Mouse (Mus musculus) stomach, embryonic 16.5 days (tissue): ENCODE measurements at regions not wholly inside any gene's neighbourhood (a gene's known extent, or its start where the extent isn't known, plus 50 kb on each side); places are given as distances from the start of the nearest gene placed in this dataset.

Experiments
- ATAC-seq: fragments of 200-750 bp; cut with Nextera tagmentation; 2 replicates; pipeline ENCODE4 v1.8.0; 2017; ENCODE audit warnings: moderate number of reproducible peaks, moderate TSS enrichment; ENCODE audit not compliant: insufficient read depth, low FRiP score
- H3K27ac ChIP-seq: fragments of 300-500 bp; sonication (generic); 2 replicates; pipeline ENCODE4 v1.5.1; 2014; ENCODE audit warnings: low read length
- H3K27me3 ChIP-seq: fragments of 300-500 bp; sonication (generic); 2 replicates; pipeline ENCODE4 v1.6.1; 2014; ENCODE audit warnings: low read length, control low read depth, mixed read lengths; ENCODE audit not compliant: control insufficient read depth, insufficient read depth
- H3K36me3 ChIP-seq: fragments of 300-500 bp; sonication (generic); 2 replicates; pipeline ENCODE4 v1.6.1; 2014; ENCODE audit warnings: low read length; ENCODE audit not compliant: control insufficient read depth, insufficient read depth
- H3K4me1 ChIP-seq: fragments of 300-500 bp; sonication (generic); 2 replicates; pipeline ENCODE4 v1.6.1; 2014; ENCODE audit warnings: low read length, control low read depth, mixed read lengths; ENCODE audit not compliant: control insufficient read depth, insufficient read depth
- H3K4me2 ChIP-seq: fragments of 300-500 bp; sonication (generic); 2 replicates; pipeline ENCODE4 v1.6.1; 2014; ENCODE audit warnings: low read depth, low read length, mixed read lengths
- H3K4me3 ChIP-seq: fragments of 300-500 bp; sonication (generic); replicated peaks from 2 replicates; pipeline ENCODE4 v1.5.1; 2014; ENCODE audit warnings: mild to moderate bottlenecking, low read length
- H3K9ac ChIP-seq: fragments of 300-500 bp; sonication (generic); 2 replicates; pipeline ENCODE4 v1.6.1; 2014; ENCODE audit warnings: low read length
- H3K9me3 ChIP-seq: fragments of 300-500 bp; sonication (generic); replicated peaks from 2 replicates; pipeline ENCODE4 v1.6.1; 2016; ENCODE audit warnings: low read length, control low read depth; ENCODE audit not compliant: control insufficient read depth
- WGBS: fragments of 180-500 bp; shearing (Covaris S2); extraction: QIAGEN DNeasy Blood & Tissue Kit; methylation state at CpG from one replicate; pipeline ENCODE4 v1.1.7; 2014; 5-methylcytosine and 5-hydroxymethylcytosine counted together

DNA sequence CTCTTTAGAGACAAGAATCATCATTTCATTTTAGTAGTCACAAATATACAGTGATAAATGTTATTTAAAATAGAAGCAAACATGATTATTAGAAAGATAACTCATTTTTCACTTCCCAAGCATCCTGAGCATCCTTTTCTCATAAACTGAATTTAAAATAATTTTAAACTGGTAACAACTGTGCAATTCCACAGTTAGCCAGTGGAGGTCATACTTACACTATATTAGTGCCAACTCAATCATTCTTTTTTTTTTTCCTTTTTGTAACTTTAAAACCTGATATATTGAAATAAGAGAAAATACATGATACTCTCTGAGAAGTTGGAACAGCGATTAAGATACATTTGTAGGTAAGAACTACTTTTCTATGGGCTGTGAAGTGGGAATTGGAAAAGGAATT, 113.2 kb upstream of the Gm17509 start:
- no peak for ATAC-seq
- Histone ChIP-seq H3K4me2 (no peak overlapping the region), H3K4me3 (no peak overlapping the region), H3K4me1 (no peaks in the 10 kb centered on the region), H3K36me3 (no peaks in the 10 kb centered on the region), H3K9me3 (no peaks in the 10 kb centered on the region), H3K27ac (no peak overlapping the region), H3K27me3 (no peaks in the 10 kb centered on the region), H3K9ac (no peak overlapping the region)
- WGBS, result 18% methylated on average over 1 of the region's 1 CpGs

- Histone ChIP-seq H3K9me3 (no peaks in the 10 kb centered on the region), H3K4me1 (no peaks in the 10 kb centered on the region), H3K4me3 (no peak overlapping the region), H3K27me3 (no peaks in the 10 kb centered on the region), H3K4me2 (no peak overlapping the region), H3K36me3 (no peaks in the 10 kb centered on the region), H3K9ac (no peak overlapping the region), H3K27ac (no peak overlapping the region)
- WGBS, result 83% methylated on average over 5 of the region's 5 CpGs
- ATAC-seq, result no peak
Measured at GRCm38 (mm10) chr13:117334539-117334938, 113.7 kb upstream of the Gm17509 start.

DNA sequence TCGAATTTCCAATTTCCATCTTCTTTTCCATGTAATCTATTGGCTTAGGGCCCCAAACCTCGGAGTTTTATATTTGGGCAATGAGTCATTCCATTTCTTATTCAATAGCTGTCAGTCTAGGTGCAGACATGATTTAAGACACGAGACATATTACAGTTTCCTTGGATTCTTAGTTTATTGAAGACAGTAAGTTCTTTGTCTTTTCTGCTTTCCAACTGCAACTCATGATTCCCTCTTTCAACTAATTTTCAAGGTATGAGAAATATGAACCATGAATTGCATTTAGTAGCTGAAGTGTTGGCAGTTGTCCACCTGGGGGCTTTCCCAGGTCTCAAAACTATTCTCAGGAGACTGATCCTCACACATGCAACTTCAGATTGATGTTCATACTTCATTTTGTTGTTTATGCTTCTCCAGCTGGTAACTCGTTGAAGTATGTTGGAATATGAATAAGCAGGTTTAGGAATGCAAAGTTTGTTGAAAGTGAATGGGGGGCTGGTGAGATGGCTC, 160.3 kb upstream of the Gm17509 start:
- Histone ChIP-seq H3K4me3 (no peak overlapping the region), H3K9ac (no peak overlapping the region)

GRCm38 (mm10) chr13:117383480-117384137, 162.7 kb upstream of the Gm17509 start:
- H3K9me3 ChIP-seq, result no peaks in the 10 kb centered on the region
- WGBS, result 80% methylated on average over 12 of the region's 12 CpGs

More for the DNA sequence above, 160.3 kb upstream of the Gm17509 start:
- no peaks in the 10 kb centered on the region for H3K36me3 ChIP-seq
- 61% methylated on average over 4 of the region's 4 CpGs for WGBS
- no peak for ATAC-seq
- H3K4me2 ChIP-seq, result no peak overlapping the region
- H3K27me3 ChIP-seq, result no peaks in the 10 kb centered on the region
- no peaks in the 10 kb centered on the region for H3K9me3 ChIP-seq
- no peaks in the 10 kb centered on the region for H3K4me1 ChIP-seq
- no peak overlapping the region for H3K27ac ChIP-seq

GRCm38 (mm10) chr13:117390287-117390686, 169.4 kb upstream of the Gm17509 start:
- Histone ChIP-seq H3K9me3 (no peaks in the 10 kb centered on the region), H3K36me3 (no peaks in the 10 kb centered on the region), H3K9ac (no peak overlapping the region), H3K4me3 (no peak overlapping the region), H3K4me2 (no peak overlapping the region), H3K27ac (no peak overlapping the region), H3K27me3 (no peaks in the 10 kb centered on the region), H3K4me1 (0 out of 2 replicates have a peak, but pooled peaks cover 3% of the 10 kb centered on the region)
- no peak for ATAC-seq

More at GRCm38 (mm10) chr13:117383480-117384137, 162.7 kb upstream of the Gm17509 start:
- Histone ChIP-seq H3K4me3 (no peak overlapping the region), H3K4me1 (no peaks in the 10 kb centered on the region), H3K27me3 (no peaks in the 10 kb centered on the region), H3K27ac (no peak overlapping the region), H3K9ac (no peak overlapping the region), H3K36me3 (no peaks in the 10 kb centered on the region), H3K4me2 (no peak overlapping the region)
- ATAC-seq, result no peak

DNA sequence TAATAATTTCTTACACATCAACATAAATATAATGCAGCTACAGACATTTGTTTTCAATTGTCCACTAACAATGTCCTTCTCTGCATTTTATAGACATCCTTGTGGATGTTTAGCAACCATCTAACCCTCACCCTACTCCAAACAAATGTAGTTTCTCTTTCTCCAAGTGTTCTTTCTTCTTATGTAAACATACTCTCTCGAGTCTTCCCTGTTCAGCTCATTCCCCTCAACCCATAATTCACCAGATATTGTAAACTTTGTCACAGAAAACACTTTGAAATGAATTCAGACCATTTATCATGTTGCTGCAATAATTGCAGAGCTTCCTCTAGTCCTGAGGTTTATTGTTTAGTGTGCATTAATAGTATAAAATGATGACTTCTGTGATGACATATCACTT, 172.6 kb upstream of the Gm17509 start:
- H3K4me3 ChIP-seq, result no peak overlapping the region
- 14% methylated on average over 1 of the region's 1 CpGs for WGBS
- no peak for ATAC-seq

GRCm38 (mm10) chr13:117401245-117401644, 180.4 kb upstream of the Gm17509 start:
- H3K4me3 ChIP-seq, result no peak overlapping the region
- no peak for ATAC-seq
- no peak overlapping the region for H3K4me2 ChIP-seq
- no peaks in the 10 kb centered on the region for H3K9me3 ChIP-seq
- H3K36me3 ChIP-seq, result no peaks in the 10 kb centered on the region
- no peaks in the 10 kb centered on the region for H3K4me1 ChIP-seq
- H3K9ac ChIP-seq, result no peak overlapping the region
- no peaks in the 10 kb centered on the region; the same call in 1 of the 2 replicates for H3K27me3 ChIP-seq
- 67% methylated on average over 4 of the region's 4 CpGs for WGBS
- no peak overlapping the region for H3K27ac ChIP-seq

More for the DNA sequence above, 172.6 kb upstream of the Gm17509 start:
- no peak overlapping the region for H3K27ac ChIP-seq
- H3K27me3 ChIP-seq, result no peaks in the 10 kb centered on the region
- H3K4me1 ChIP-seq, result 0 out of 2 replicates have a peak, but pooled peaks cover 3% of the 10 kb centered on the region
- H3K36me3 ChIP-seq, result no peaks in the 10 kb centered on the region
- no peaks in the 10 kb centered on the region for H3K9me3 ChIP-seq
- H3K4me2 ChIP-seq, result no peak overlapping the region
- no peak overlapping the region for H3K9ac ChIP-seq

DNA sequence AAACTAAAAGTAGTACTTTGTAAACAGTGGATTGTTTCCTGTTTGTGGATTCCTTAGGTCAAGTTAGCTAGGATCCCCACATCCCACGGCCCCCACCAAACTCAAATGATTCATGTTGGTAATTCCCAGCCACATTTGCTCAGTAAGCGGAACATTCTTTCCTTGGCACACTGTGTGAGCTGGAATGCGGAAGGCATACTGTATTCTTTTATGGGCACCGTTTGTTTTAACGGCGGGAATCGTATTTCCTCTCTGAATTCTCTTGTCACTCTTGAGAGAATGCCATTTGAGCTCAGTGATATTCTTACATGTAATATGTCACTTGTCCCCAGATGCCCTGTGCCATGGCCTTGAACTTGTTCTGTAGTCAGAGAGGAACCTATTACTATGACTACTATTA, 189.1 kb upstream of the Gm17509 start:
- no peak for ATAC-seq
- Histone ChIP-seq H3K27ac (no peak overlapping the region), H3K27me3 (no peaks in the 10 kb centered on the region), H3K4me2 (no peak overlapping the region), H3K4me1 (no peaks in the 10 kb centered on the region), H3K4me3 (no peak overlapping the region), H3K9me3 (no peaks in the 10 kb centered on the region), H3K36me3 (no peaks in the 10 kb centered on the region), H3K9ac (no peak overlapping the region)
- 64% methylated on average over 7 of the region's 7 CpGs for WGBS

DNA sequence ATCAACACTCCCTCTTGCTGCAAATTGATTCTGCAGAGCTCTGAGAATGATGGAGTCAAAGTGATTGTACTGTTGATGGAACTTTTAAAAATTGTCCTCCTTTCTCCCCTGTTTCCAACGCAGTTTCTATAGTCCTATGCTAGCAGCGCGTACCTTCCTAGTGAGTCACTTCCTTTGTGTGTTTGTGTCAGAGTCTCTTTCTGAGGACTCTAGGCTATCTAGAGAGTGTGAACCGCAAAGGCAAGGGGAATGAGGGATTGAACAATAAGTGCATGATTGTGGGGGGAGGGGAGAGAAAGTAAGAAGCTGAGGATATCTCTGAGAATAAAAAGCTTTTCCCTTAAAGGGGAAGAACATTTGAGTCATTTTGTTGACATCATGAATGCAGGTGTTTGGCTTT, 188.5 kb upstream of the Hcn1 start:
- no peak for ATAC-seq
- no peak overlapping the region for H3K4me3 ChIP-seq
- no peaks in the 10 kb centered on the region for H3K4me1 ChIP-seq
- H3K4me2 ChIP-seq, result no peak overlapping the region
- no peaks in the 10 kb centered on the region for H3K27me3 ChIP-seq
- H3K27ac ChIP-seq, result no peak overlapping the region
- no peak overlapping the region for H3K9ac ChIP-seq
- WGBS, result 73% methylated on average over 4 of the region's 4 CpGs
- no peaks in the 10 kb centered on the region for H3K9me3 ChIP-seq
- H3K36me3 ChIP-seq, result no peaks in the 10 kb centered on the region
